Mouse (Mus musculus) megakaryocyte, embryonic 14.5 days (primary cell): ENCODE data around the gene Atp8b5. TPM values are rescaled to one million over a fixed set of nuclear protein-coding genes. Genes with fewer than 3 reads are reported as not detected.

ENCODE experiments used
- H3K27me3 ChIP-seq: replicated peaks from 2 replicates; pipeline ENCODE3; 2012; ENCODE audit warnings: inconsistent platforms
- H3K36me3 ChIP-seq: replicated peaks from 2 replicates; pipeline ENCODE3; 2012; ENCODE audit warnings: low read length, inconsistent platforms, mixed read lengths
- H3K4me1 ChIP-seq: 2 replicates; pipeline ENCODE4 v1.6.1; 2012; ENCODE audit warnings: inconsistent platforms
- H3K4me3 ChIP-seq: replicated peaks from 2 replicates; pipeline ENCODE3; 2012; ENCODE audit warnings: moderate library complexity, mild to moderate bottlenecking, inconsistent platforms
- H3K9me3 ChIP-seq: 2 replicates; pipeline ENCODE4 v1.6.1; 2012; ENCODE audit warnings: inconsistent platforms
- FLI1 ChIP-seq: IDR thresholded peaks from 2 replicates; pipeline ENCODE4 v1.6.1; 2012; ENCODE audit warnings: low read length, inconsistent platforms, mixed read lengths
- GATA1 ChIP-seq: IDR thresholded peaks from 3 replicates; pipeline ENCODE4 v1.6.1; 2012; ENCODE audit warnings: mixed read lengths, low read length, inconsistent platforms, borderline replicate concordance
- polyA plus RNA-seq: library from polyadenylated mRNA; stranded (reverse); fragments of >175 nt; gene quantifications from 2 replicates; pipeline ENCODE4 v1.2.3, GENCODE M21; 2012; ENCODE audit warnings: low replicate concordance; ENCODE audit not compliant: insufficient read depth

Atp8b5 gene
- polyA plus RNA-seq, 1 experiment, result not detected

DNA sequence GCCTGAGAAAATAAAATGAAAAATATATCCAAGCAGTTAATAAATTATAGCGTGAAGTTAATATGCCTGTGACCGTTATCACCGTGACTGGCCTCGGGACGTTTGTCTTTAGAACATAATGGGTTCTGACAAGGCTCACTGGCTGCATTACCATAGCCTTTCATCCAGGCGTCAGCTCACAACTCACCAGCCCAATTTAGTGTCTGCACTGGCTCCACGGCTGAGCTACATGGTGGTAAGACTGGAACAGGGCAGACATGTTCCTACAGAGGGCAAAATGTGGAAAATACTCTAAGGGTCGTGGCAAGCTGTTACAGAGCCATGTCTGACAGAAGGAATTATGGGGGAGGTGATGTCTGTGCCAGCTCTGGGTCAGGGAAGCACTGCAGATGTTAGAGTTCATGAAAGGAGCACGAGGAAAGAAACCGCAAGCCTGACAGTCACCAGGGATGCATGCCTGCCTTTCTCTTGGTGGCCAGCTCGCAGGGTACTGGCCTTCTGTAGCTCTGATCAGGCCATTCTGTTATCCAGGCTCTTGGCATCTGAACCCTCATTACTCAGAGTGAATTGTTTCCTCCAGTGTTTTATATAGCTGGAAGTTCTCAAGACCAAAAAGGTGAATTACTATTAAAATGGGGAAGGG is 42.9 kb downstream of the Atp8b5 start:
- TF ChIP-seq FLI1, result no peak
- TF ChIP-seq GATA1, result no peak
- Histone ChIP-seq H3K4me3 (no peak overlapping the region), H3K27me3 (peaks cover 17% of the 10 kb centered on the region), H3K4me1 (peaks cover 24% of the 10 kb centered on the region), H3K36me3 (no peaks in the 10 kb centered on the region), H3K9me3 (no peaks in the 10 kb centered on the region)

DNA sequence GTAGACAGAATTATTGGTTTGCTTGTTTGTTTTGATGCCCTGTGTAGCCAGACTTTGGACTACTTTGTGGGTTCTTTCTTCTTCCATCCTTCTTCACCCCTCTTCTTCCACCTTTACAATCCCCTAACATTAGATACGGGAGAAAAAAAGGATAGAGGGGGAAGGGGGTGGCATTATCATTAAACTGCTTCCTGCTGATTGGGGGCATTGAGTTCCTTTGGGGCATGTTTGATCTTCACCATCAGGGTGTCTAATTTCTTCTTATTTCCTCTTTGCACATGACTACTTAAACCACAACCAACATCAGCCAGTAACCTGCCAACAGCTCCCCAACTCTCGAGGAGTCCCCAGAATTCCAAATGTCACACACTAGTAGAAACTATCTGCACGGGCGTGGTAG is 54.6 kb downstream of the Atp8b5 start:
- H3K27me3 ChIP-seq, result peaks cover 7% of the 10 kb centered on the region
- peaks cover 5% of the 10 kb centered on the region; the same call in 1 of the 2 replicates for H3K9me3 ChIP-seq
- no peak for TF ChIP-seq GATA1
- TF ChIP-seq FLI1, result no peak
- no peaks in the 10 kb centered on the region for H3K36me3 ChIP-seq
- H3K4me3 ChIP-seq, result no peak overlapping the region
- peaks cover 10% of the 10 kb centered on the region; the same call in 1 of the 2 replicates for H3K4me1 ChIP-seq

DNA sequence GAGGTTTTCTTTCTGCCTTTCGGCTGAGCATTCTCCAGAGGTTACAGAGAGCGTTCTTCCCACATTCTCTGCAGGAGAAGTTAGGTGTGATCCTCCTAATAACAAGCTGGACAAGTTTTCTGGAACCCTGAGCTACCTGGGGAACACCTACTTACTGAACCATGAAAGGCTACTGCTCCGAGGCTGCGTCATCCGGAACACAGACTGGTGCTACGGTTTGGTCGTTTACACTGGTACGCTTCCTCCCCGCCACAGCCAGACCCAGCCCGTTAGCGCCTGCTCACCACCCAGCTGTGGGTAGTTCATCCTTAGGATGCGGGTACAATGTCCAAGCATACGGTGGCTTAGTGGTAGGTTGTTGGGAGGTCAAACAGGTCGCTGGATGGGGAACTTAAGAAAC is 55.4 kb downstream of the Atp8b5 start:
- Histone ChIP-seq H3K36me3 (no peaks in the 10 kb centered on the region), H3K27me3 (peaks cover 4% of the 10 kb centered on the region), H3K4me3 (no peak overlapping the region), H3K4me1 (peaks cover 10% of the 10 kb centered on the region; the same call in 1 of the 2 replicates), H3K9me3 (peaks cover 5% of the 10 kb centered on the region; the same call in 1 of the 2 replicates)
- TF ChIP-seq GATA1 (no peak), FLI1 (no peak)

DNA sequence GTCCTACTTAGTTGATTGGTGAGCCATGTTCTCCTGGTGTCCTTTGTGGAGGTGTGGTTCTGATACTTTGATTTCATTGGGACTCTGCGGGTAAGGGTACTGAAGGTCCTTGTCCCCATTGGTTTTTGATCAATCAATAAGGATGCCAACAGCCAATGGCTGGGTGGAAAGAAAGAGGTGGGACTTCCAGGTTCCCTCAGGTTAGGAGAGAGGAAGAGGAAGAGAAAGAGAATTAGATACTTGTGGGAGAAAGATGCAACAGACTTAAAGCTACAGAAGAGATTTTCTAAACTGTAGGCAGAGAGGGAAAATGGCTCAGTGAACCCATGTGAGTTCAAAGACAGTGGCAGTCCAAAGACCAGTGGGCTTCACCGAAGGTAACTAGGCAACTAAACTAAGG is 60.2 kb downstream of the Atp8b5 start:
- H3K36me3 ChIP-seq, result no peaks in the 10 kb centered on the region
- no peak for TF ChIP-seq FLI1
- no peak for TF ChIP-seq GATA1
- peaks cover 6% of the 10 kb centered on the region for H3K27me3 ChIP-seq
- no peak overlapping the region for H3K4me3 ChIP-seq
- peaks cover 15% of the 10 kb centered on the region for H3K4me1 ChIP-seq
- peaks cover 11% of the 10 kb centered on the region for H3K9me3 ChIP-seq

DNA sequence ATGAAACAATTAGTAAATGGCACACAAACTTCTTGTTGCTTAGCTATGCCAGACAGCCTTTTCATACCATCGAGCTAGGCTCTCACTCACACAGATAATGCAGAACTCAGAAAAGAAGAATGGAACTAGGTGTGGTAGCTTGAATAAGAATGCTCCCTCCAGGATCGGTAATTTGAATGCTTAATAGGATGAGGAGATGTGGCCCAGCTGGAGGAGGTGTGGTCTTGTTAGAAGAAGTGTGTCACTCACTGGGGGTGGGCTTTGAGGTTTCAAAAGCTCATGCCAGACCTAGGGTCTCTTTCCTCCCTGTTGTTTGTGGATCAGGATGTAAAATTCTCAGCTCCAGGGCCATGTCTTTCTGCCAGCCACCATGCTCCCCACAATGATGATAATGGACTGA is 67.8 kb downstream of the Atp8b5 start:
- Histone ChIP-seq H3K36me3 (no peaks in the 10 kb centered on the region), H3K4me3 (no peak overlapping the region), H3K27me3 (no peaks in the 10 kb centered on the region), H3K9me3 (peaks cover 29% of the 10 kb centered on the region), H3K4me1 (peaks cover 25% of the 10 kb centered on the region)
- TF ChIP-seq FLI1 (no peak), GATA1 (no peak)

DNA sequence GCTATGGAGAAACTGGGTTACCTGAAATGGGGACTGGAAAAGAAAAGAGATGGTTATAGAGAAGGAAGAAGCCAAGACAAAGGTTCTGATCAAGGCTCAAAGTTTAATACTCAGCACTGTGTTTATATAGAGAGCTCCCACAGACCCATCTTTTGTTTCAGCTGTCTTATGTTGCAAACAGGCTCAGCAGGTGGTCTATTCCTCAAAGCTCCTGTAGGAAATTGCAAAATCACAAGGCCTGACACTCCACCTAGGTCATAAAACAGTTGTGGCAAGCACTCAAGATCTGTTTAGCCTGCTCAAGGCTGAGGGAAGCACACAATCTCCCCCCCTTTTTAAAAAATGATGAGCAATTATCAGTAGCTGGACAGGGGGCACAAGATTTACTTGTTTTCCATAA is 69.2 kb downstream of the Atp8b5 start:
- H3K4me1 ChIP-seq, result peaks cover 16% of the 10 kb centered on the region
- no peak for TF ChIP-seq GATA1
- no peak overlapping the region for H3K4me3 ChIP-seq
- H3K36me3 ChIP-seq, result no peaks in the 10 kb centered on the region
- peaks cover 29% of the 10 kb centered on the region for H3K9me3 ChIP-seq
- no peaks in the 10 kb centered on the region for H3K27me3 ChIP-seq

DNA sequence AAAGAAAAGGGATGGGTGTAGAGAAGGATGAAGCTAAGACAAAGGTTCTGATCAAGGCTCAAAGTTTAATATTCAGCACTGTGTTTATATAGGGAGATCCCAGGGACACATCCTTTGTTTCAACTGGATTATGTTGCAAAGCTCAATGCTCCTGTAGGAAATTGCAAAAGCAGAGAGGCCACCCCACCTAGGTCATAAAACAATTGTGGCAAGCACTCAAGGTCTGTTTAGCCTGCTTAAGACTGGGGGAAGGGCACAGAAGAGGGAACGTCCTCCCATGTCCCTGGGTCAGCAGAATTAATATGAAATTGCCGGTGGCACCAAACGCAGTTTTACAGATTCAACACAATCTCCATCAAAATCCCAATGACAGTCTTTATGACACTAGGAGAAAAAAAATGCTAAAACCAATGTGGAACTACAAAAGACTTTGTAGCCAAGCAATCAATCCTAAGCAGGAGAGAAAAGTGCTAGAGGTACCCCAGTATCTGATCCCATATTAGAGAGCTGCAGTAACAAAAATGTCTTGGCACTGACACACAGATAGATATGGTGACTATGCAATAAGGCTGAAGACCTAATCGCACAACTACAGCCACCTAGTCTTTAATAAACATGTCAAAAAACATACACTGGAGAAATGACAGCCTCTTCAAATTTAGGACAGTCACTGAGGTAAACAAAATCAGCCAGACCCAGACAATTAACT is 73.3 kb downstream of the Atp8b5 start:
- TF ChIP-seq GATA1 (no peak), FLI1 (no peak)
- Histone ChIP-seq H3K4me1 (peaks cover 21% of the 10 kb centered on the region), H3K36me3 (no peaks in the 10 kb centered on the region), H3K9me3 (peaks cover 11% of the 10 kb centered on the region), H3K4me3 (no peak overlapping the region), H3K27me3 (peaks cover 1% of the 10 kb centered on the region)

DNA sequence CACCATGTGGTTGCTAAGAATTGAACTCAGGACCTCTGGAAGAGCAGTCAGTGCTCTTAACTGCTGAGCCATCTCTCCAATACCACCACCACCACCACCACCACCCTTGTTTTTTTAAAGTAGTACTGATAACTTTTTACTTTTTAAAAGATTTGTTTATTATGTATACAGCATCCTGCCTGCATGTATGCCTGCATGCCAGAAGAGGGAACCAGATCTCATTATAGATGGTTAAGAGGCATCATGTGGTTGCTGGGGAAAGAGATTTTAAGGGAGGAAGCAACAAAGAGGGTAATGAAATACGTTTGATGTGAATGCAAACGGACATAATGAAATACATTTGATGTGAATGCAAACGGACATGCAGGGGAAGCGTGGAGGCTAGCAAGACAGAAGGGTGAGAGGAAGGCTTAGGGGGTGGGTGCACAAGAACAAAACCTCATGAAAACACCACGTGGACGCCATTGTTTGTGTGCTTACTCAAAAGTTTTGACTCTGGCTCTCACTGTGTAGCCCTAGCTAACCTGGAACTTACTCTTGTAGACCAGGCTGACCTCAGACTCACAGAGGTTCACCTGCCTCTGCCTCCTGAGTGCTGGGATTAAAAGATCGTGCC is 74.4 kb downstream of the Atp8b5 start:
- H3K4me3 ChIP-seq, result no peak overlapping the region
- H3K4me1 ChIP-seq, result peaks cover 21% of the 10 kb centered on the region
- TF ChIP-seq FLI1 (no peak), GATA1 (no peak)

DNA sequence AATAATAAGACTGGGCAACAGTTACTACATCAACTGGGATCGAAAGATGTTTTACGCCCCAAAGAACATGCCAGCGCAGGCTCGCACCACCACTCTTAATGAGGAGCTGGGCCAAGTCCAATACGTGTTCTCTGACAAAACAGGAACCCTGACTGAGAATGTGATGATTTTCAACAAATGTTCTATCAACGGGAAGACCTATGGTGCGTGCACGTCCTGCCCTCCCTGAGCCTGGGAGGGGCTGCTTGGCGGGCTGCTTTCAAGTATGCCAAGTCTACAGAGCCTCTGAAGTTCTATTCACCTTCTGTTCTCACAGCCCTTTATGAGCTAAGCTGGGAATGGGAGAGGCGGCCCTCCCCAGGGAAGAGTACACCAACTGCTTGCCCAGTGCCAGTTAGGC is 75.5 kb downstream of the Atp8b5 start:
- Histone ChIP-seq H3K27me3 (peaks cover 1% of the 10 kb centered on the region), H3K4me3 (no peak overlapping the region), H3K9me3 (0 out of 2 replicates have a peak, but pooled peaks cover 1% of the 10 kb centered on the region), H3K4me1 (peaks cover 31% of the 10 kb centered on the region), H3K36me3 (no peaks in the 10 kb centered on the region)
- TF ChIP-seq GATA1 (no peak), FLI1 (no peak)

More for the DNA sequence above, 74.4 kb downstream of the Atp8b5 start:
- no peaks in the 10 kb centered on the region for H3K36me3 ChIP-seq
- peaks cover 1% of the 10 kb centered on the region for H3K27me3 ChIP-seq
- peaks cover 6% of the 10 kb centered on the region for H3K9me3 ChIP-seq

DNA sequence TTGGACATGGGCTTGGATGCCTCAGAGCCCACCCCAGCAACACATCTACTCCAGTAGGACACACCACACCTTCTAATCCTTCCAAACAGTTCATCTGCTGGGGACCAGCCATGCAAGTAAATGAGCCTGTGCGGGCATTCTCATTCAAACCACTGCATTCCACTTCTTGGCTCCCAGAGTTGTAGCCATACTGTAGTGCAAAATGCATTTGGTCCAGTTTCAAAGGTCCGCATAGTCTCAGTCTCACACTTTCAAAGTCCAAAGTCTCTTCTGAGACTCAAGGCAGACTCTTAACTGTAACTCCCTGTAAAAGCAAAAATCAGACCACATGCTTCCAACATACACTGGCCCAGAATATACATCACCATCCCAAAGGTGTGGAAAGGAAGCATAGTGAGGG is 78.0 kb downstream of the Atp8b5 start:
- no peak for TF ChIP-seq GATA1
- TF ChIP-seq FLI1, result no peak
- no peak overlapping the region for H3K4me3 ChIP-seq
- peaks cover 41% of the 10 kb centered on the region for H3K4me1 ChIP-seq
- H3K9me3 ChIP-seq, result no peaks in the 10 kb centered on the region
- H3K36me3 ChIP-seq, result no peaks in the 10 kb centered on the region
- peaks cover 1% of the 10 kb centered on the region for H3K27me3 ChIP-seq
